Mouse (Mus musculus) MEL (cell line): Measurements from ENCODE around the gene Susd3. TPM values are rescaled to one million over a fixed set of nuclear protein-coding genes. Genes with fewer than 3 reads are reported as not detected.

Experiments
- DNase-seq: peaks from one replicate; pipeline ENCODE4 v3.0.0; 2011; ENCODE audit warnings: low read depth, low spot score
- H3K27ac ChIP-seq: 2 replicates; pipeline ENCODE4 v1.5.1; 2012; ENCODE audit warnings: low read depth, mild to moderate bottlenecking, control low read depth, low read length, moderate library complexity; ENCODE audit not compliant: control insufficient read depth
- H3K27me3 ChIP-seq, 2 experiments: fragments of 150-350 bp in 1 of 2; sonication (generic) in 1 of 2; 2 replicates each; pipeline ENCODE4 v1.6.1; 2012; ENCODE audit warnings: low read length in 2 of 2, mild to moderate bottlenecking in 2 of 2, improper control_type of control experiment in 1 of 2, moderate library complexity in 1 of 2; ENCODE audit not compliant: insufficient read depth in 2 of 2, control insufficient read depth in 1 of 2
- H3K36me3 ChIP-seq, 2 experiments: 2 replicates each; pipeline ENCODE4 v1.6.1; 2012 to 2014; ENCODE audit warnings: low read length in 2 of 2, improper control_type of control experiment in 1 of 2, inconsistent platforms in 1 of 2, mild to moderate bottlenecking in 1 of 2; ENCODE audit not compliant: insufficient read depth in 2 of 2, control insufficient read depth in 1 of 2
- H3K4me1 ChIP-seq, 2 experiments: fragments of 150-350 bp in 1 of 2; sonication (generic) in 1 of 2; 2 replicates each; pipeline ENCODE4 v1.6.1; 2012; ENCODE audit warnings: low read length in 2 of 2, improper control_type of control experiment in 1 of 2, mild to moderate bottlenecking in 1 of 2; ENCODE audit not compliant: insufficient read depth in 2 of 2, control insufficient read depth in 1 of 2
- H3K4me3 ChIP-seq, 2 experiments: fragments of 150-350 bp in 1 of 2; sonication (generic) in 1 of 2; 2 replicates each; pipeline ENCODE4 v1.5.1; 2012; ENCODE audit warnings: low read depth in 2 of 2, low read length in 2 of 2, mild to moderate bottlenecking in 2 of 2, moderate library complexity in 2 of 2, control low read depth in 1 of 2, improper control_type of control experiment in 1 of 2; ENCODE audit not compliant: control insufficient read depth in 1 of 2, insufficient read depth in 1 of 2
- H3K79me2 ChIP-seq: 2 replicates; pipeline ENCODE4 v1.6.1; 2012; ENCODE audit warnings: mild to moderate bottlenecking, low read length, moderate library complexity; ENCODE audit not compliant: control insufficient read depth, poor library complexity, insufficient read depth
- H3K9ac ChIP-seq: 2 replicates; pipeline ENCODE4 v1.6.1; 2012; ENCODE audit warnings: low read depth, mild to moderate bottlenecking, control low read depth, low read length, moderate library complexity; ENCODE audit not compliant: control insufficient read depth, poor library complexity, severe bottlenecking
- H3K9me3 ChIP-seq: fragments of 150-350 bp; sonication (generic); replicated peaks from 2 replicates; pipeline ENCODE4 v1.6.1; 2012; ENCODE audit warnings: mild to moderate bottlenecking, low read length, improper control_type of control experiment, moderate library complexity; ENCODE audit not compliant: insufficient read depth
- CTCF ChIP-seq, 3 experiments: IDR thresholded peaks in 2 of 3; conservative IDR thresholded peaks in 1 of 3; 2 replicates each; pipeline ENCODE4 v1.5.1; 2011 to 2012; ENCODE audit warnings: low read length in 3 of 3, low read depth in 2 of 3, mild to moderate bottlenecking in 2 of 3, improper control_type of control experiment in 1 of 3, inconsistent platforms in 1 of 3, mixed read lengths in 1 of 3, moderate library complexity in 1 of 3; ENCODE audit not compliant: control insufficient read depth in 1 of 3, insufficient read depth in 1 of 3, poor library complexity in 1 of 3, severe bottlenecking in 1 of 3
- GABPA ChIP-seq: IDR thresholded peaks from 2 replicates; pipeline ENCODE4 v1.6.1; 2012; ENCODE audit warnings: low read depth, mild to moderate bottlenecking, inconsistent platforms, low read length, improper control_type of control experiment, moderate library complexity
- GATA1 ChIP-seq: IDR thresholded peaks from 2 replicates; pipeline ENCODE4 v1.6.1; 2011; ENCODE audit warnings: low read depth, low read length, improper control_type of control experiment
- HCFC1 ChIP-seq: IDR thresholded peaks from 2 replicates; pipeline ENCODE4 v1.6.1; 2012; ENCODE audit warnings: low read depth, mild to moderate bottlenecking, inconsistent platforms, low read length, improper control_type of control experiment, moderate library complexity
- KAT2A ChIP-seq: conservative IDR thresholded peaks from 2 replicates; pipeline ENCODE4 v1.6.1; 2012; ENCODE audit warnings: low read depth, low read length, improper control_type of control experiment, inconsistent platforms
- MAX ChIP-seq: IDR thresholded peaks from 2 replicates; pipeline ENCODE4 v1.6.1; 2011; ENCODE audit warnings: low read length, improper control_type of control experiment
- MYC ChIP-seq: IDR thresholded peaks from 2 replicates; pipeline ENCODE4 v1.6.1; 2011; ENCODE audit warnings: low read depth, mild to moderate bottlenecking, low read length, improper control_type of control experiment, moderate library complexity
- NELFE ChIP-seq: IDR thresholded peaks from 2 replicates; pipeline ENCODE4 v1.6.1; 2011; ENCODE audit warnings: low read depth, low read length, improper control_type of control experiment
- NRF1 ChIP-seq: IDR thresholded peaks from 2 replicates; pipeline ENCODE4 v1.6.1; 2014; ENCODE audit warnings: low read depth, mild to moderate bottlenecking, inconsistent platforms, low read length, improper control_type of control experiment, moderate library complexity; ENCODE audit not compliant: poor library complexity, insufficient read depth, severe bottlenecking
- POLR2A ChIP-seq, 2 experiments: IDR thresholded peaks; 2 replicates each; pipeline ENCODE4 v1.6.1; 2011 to 2012; ENCODE audit warnings: low read length in 2 of 2, mild to moderate bottlenecking in 2 of 2, control low read depth in 1 of 2, improper control_type of control experiment in 1 of 2, low read depth in 1 of 2, moderate library complexity in 1 of 2; ENCODE audit not compliant: control insufficient read depth in 1 of 2, insufficient read depth in 1 of 2, poor library complexity in 1 of 2
- SIN3A ChIP-seq: IDR thresholded peaks from 2 replicates; pipeline ENCODE4 v1.6.1; 2012; ENCODE audit warnings: low read length, improper control_type of control experiment, inconsistent platforms
- TAL1 ChIP-seq: IDR thresholded peaks from 2 replicates; pipeline ENCODE4 v1.6.1; 2012; ENCODE audit warnings: mild to moderate bottlenecking, inconsistent platforms, low read length, moderate library complexity, mixed read lengths
- TBP ChIP-seq: IDR thresholded peaks from 2 replicates; pipeline ENCODE4 v1.8.0; 2011; ENCODE audit warnings: low read depth, low read length, improper control_type of control experiment
- UBTF ChIP-seq: IDR thresholded peaks from 2 replicates; pipeline ENCODE4 v1.6.1; 2012; ENCODE audit warnings: low read depth, mild to moderate bottlenecking, inconsistent platforms, low read length, improper control_type of control experiment, moderate library complexity, borderline replicate concordance; ENCODE audit not compliant: insufficient read depth
- USF1 ChIP-seq: IDR thresholded peaks from 2 replicates; pipeline ENCODE4 v1.6.1; 2014; ENCODE audit warnings: low read depth, mild to moderate bottlenecking, inconsistent platforms, low read length, improper control_type of control experiment, moderate library complexity
- ZC3H11A ChIP-seq: IDR thresholded peaks from 2 replicates; pipeline ENCODE4 v1.6.1; 2012; ENCODE audit warnings: low read depth, mild to moderate bottlenecking, inconsistent platforms, low read length, improper control_type of control experiment
- polyA plus RNA-seq, 2 experiments: library from polyadenylated mRNA; stranded (reverse) in 1 of 2; unstranded in 1 of 2; fragments of >175 nt in 1 of 2; fragments of >200 nt in 1 of 2; gene quantifications; 2 replicates each; pipeline versions ENCODE4 v1.2.1 to v1.2.4; 2012; ENCODE audit warnings: low replicate concordance in 2 of 2, low read depth in 1 of 2; ENCODE audit not compliant: insufficient read length in 2 of 2, insufficient read depth in 1 of 2, missing spikeins in 1 of 2
- total RNA-seq: library from RNA; depleted of rRNA; stranded (reverse); fragments of 300-350 nt; gene quantifications from 2 replicates; pipeline ENCODE4 v1.2.3, GENCODE M21; 2012

Susd3 gene
- total and polyA plus RNA-seq, 3 experiments, result 10.8 to 16.2 TPM; not detected in 1

GRCm38 (mm10) chr13:49186798-49187287, 61.7 kb downstream of the Susd3 start (continued):
- TF ChIP-seq CTCF (IDR thresholded peaks at IDR 0.05 in 2 of 3, conservative IDR thresholded peaks at IDR 0.05 in 1 of 3; ENCODE audit: control insufficient read depth in 1 of 3, insufficient read depth in 1 of 3, low read depth in 2 of 3, low read length in 3 of 3, poor library complexity in 1 of 3, severe bottlenecking in 1 of 3) (no peak), ZC3H11A (no peak)

- H3K27ac ChIP-seq, result no peak overlapping the region
- TF ChIP-seq SIN3A (no peak), MAX (no peak), TBP (no peak), UBTF (no peak), USF1 (no peak)
- peaks cover 0 to 19% of the 10 kb centered on the region in 2 experiments; a peak in 3 of 4 replicates for H3K4me1 ChIP-seq
- peaks cover 0 to 9% of the 10 kb centered on the region in 2 experiments; a peak in 2 of 4 replicates for H3K36me3 ChIP-seq
- DNase-seq, result no peak
- no peak overlapping the region for H3K9ac ChIP-seq
- H3K9me3 ChIP-seq, result no peaks in the 10 kb centered on the region
- H3K27me3 ChIP-seq, result no peaks in the 10 kb centered on the region
- no peaks in the 10 kb centered on the region; the same call in 1 of the 2 replicates for H3K79me2 ChIP-seq
- H3K4me3 ChIP-seq, result no peak overlapping the region
Observed at GRCm38 (mm10) chr13:49183646-49184045, 64.9 kb downstream of the Susd3 start.

DNA sequence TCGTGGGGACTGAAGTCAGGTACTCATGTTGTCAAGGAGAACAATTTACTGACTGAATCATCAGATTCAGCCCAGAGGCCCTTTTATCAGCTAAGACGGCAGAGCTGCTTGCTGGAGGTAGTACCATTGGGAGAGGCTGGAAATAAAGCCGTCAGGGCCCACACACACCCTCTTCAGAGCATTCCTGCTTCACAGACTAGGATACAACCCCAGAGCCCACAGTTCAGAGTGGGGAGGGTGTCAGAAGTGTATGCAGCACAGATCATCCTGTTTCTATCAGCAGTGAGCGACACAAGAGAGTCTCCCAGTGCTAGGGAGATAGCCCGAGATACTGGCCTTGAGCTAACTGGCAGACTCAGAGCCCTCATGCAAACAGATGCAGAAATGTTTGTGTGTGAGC, 65.3 kb downstream of the Susd3 start:
- Histone ChIP-seq H3K27me3 (no peaks in the 10 kb centered on the region), H3K36me3 (peaks cover 0 to 6% of the 10 kb centered on the region in 2 experiments; a peak in 2 of 4 replicates), H3K4me3 (no peak overlapping the region), H3K9ac (no peak overlapping the region), H3K27ac (no peak overlapping the region), H3K79me2 (no peaks in the 10 kb centered on the region; the same call in 1 of the 2 replicates), H3K9me3 (no peaks in the 10 kb centered on the region)
- no peak for DNase-seq
- TF ChIP-seq USF1 (no peak), HCFC1 (no peak), GATA1 (no peak), GABPA (no peak), KAT2A (no peak), NELFE (no peak), POLR2A (IDR thresholded peaks at IDR 0.05; ENCODE audit: control insufficient read depth in 1 of 2, insufficient read depth in 1 of 2, low read depth in 1 of 2, low read length in 2 of 2, poor library complexity in 1 of 2) (no peak), TAL1 (no peak), MYC (no peak), NRF1 (no peak)
- TF ChIP-seq, all 39 proteins: peak for 0
- peaks cover 0 to 16% of the 10 kb centered on the region in 2 experiments; a peak in 3 of 4 replicates for H3K4me1 ChIP-seq
